Mouse (Mus musculus) erythroblast, embryonic 14.5 days (primary cell): ENCODE results near the gene Nudt4.

ENCODE experiments used
- GATA1 ChIP-seq: IDR thresholded peaks from 2 replicates; pipeline ENCODE4 v1.6.1; 2012; ENCODE audit warnings: low read length, inconsistent platforms, mixed read lengths
- TAL1 ChIP-seq: IDR thresholded peaks from 3 replicates; pipeline ENCODE4 v1.6.1; 2012; ENCODE audit warnings: low read length, inconsistent platforms, mixed read lengths

- TF ChIP-seq TAL1: no peak
- no peak for TF ChIP-seq GATA1
Measured at GRCm38 (mm10) chr10:95535399-95536221, 28.3 kb downstream of the Nudt4 start.
